Mouse (Mus musculus) adipocyte (in vitro differentiated cells): ENCODE data around the gene Efna5.

Experiments
- DNase-seq: peaks from one replicate; pipeline ENCODE4 v3.0.0-alpha.2; 2016; ENCODE audit warnings: low spot score

The Efna5 gene

GRCm38 (mm10) chr17:62787855-62788254, 93.3 kb downstream of the Efna5 start:
- DNase-seq: no peak

DNA sequence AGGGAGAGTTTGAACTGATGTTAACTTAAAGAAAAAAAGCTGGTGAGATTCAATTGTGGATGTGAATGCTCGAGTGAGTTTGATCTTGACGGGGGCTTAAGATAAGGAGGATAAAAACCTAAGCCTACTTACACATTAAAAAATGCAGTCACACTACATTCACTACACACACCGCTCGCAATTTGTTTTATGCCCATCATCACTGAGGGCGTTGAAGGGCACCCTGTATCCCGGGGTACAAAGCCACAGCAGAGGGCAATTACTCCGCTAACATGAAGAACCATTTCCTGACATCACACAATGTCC, 94.6 kb downstream of the Efna5 start:
- DNase-seq: no peak

DNA sequence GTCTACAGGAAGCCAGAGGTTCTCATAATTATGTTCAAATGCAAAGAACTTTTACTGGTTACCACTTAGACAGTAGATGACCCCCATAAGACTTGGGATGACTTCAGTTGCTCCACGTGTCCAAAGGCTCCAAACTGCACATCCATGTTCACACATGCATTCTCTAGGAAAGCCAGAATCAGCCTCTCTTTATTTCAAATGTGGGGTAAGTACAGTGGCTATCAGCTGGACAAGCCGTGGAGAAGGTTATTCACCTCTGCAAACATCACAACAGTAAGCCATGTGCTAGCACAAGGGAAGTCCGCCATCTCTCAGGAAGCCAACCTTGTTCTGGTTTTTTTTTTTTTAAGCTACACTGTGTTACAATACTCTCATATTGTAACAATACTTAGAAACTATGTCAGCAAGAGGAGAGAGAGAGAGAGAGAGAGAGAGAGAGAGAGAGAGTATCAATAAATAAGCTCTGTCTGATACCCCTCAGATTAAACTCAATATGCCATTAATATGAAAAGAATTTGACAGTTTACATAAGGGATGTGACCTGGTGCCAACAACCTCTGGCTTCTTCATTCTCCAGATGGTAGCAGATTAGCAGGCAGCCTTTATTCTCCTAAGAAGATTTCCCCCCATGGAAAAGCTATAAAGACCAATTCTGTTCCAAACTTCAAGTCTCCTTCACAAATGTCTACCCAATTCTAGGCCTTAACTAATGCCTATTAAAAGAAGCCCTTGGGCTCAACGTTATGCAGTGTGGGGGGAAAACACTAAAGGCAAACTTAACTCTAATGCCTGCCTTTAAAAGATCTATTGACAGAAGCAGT, 95.1 kb downstream of the Efna5 start:
- no peak for DNase-seq

DNA sequence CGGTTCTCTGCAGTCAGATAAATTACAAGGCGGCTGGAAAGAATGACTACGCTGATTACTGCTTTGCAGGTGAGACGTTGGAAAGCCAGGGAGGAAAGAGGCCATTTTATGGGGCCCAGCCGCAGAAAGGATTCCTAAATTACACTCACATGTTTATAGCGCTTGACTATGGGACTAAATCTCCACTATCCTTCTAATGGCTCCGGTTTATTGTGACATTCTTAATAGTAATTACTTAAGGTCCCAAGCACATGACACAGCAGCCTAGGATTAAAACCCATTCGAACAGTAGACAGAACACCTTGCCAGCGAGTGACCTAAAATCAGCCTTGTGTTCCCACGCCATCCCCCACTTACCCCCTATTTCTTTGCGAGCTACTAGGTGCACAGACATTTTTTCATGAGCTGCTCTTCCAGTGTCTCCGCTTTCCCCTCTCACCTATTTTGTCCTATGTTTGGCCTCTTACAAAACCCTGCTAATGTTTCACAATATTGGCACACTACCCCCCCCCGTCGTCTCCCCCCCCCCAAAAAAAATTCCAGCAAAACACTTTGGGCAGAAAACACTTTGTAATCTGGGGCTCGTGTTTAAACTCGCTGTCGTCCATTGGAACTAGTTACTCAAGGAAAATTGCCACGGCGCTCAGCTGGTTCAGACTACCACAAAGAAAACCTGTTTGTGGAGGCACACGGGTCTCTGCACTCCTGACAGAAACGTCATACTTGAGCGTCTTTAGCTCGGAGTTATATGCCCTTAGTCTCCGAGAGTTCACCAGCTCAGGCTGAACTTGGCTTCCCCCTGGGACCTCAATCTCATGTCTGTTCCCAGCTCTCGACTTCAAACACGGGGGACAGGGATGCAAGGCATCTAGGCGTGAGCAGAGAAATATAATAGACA, 96.6 kb downstream of the Efna5 start:
- DNase-seq: no peak

DNA sequence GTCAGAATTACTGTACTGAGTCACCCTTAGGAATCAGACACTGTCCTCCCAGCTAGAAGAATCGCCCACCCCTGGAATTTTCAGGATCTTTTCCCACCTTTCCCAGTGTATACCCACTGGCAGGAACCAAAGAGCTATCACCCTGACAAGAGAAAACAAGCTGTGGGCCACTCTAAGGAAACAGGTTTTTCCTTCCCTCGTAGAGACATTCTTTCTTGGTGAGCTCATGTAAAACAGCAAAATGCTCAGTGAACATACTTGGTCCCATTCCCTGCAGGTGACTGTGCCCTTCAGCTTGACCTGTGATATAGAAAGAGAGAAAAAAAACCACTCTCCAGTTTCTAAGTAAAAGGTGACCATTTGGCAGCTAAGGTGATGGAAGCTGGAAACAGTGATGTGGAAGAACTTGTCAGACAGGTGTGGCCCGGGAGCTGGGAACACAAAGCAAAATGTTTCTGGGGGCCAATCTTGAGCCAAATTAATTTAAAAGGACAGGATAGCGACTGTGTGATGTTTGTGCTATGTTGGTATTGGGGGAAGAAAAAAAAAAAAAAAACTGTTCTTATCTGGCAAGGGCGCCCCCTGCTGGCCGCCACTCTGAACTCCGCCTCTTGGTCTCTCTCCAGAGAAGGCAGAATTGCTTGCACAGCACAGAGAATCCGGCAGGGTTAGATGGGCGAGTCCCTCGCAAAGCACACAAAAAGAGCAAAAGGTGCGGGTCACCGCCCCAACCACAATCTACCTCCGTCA, 97.4 kb downstream of the Efna5 start:
- DNase-seq: peak; percentile 59

GRCm38 (mm10) chr17:62782826-62783404, 98.2 kb downstream of the Efna5 start:
- no peak for DNase-seq

GRCm38 (mm10) chr17:62781120-62781519, 100.0 kb downstream of the Efna5 start:
- DNase-seq: no peak

DNA sequence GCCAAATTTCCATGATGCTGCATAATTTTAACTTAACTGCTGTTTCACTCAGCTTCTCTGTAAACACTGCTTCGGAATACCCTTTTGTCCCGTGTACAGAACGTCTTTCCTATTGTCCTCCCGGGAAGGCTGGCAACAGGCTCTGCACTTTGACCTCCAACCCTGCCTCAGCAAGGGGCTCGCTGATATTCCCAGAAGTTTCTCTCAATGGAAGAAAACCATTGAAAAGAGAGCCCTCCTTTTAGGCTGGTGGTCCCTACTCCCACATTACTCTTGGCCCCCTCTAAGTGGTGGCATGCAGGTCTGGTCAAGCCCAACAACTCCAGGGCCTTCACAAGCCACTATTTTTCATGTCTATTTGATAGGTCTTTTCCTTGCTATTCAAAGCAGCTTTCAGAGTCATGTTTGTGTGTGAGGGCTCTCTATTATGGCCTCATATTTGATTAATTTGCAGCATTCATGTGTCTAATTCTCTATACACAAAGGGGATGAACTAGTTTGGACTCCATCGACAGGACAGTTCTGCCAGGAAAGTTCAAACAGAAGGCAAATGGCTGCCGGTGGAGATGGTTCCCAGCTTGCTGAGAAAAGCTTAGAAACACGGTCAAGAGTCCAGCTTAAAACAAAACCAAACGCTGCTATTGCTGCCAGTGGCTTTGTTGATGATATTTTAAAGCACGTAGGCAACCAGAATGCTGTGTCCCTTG, 103.1 kb downstream of the Efna5 start:
- DNase-seq: no peak

DNA sequence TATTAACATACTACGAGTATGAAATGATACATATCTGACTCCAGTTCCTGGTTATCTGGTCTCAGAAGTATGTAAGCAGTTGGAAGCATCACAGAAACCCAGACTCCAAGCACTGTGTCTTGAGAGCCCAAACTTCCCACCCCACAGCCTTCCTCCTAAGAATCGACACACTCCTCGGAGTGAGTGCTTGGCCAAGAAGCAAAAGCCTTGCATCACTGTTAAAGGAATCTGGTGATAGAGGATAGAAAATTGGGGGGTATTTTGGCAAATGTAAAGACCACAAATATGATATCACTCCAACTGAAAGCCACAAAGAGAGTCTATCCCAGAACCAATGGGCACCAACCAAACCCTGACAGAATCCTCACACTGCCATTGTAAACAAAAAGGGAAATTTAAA, 104.4 kb downstream of the Efna5 start:
- DNase-seq: no peak

GRCm38 (mm10) chr17:62775976-62776375, 105.1 kb downstream of the Efna5 start:
- peak; percentile 82 for DNase-seq

- no peak for DNase-seq
Measured at GRCm38 (mm10) chr17:62775401-62775800, 105.7 kb downstream of the Efna5 start.

GRCm38 (mm10) chr17:62774749-62775148, 106.4 kb downstream of the Efna5 start:
- no peak for DNase-seq

- DNase-seq: no peak
Measured at GRCm38 (mm10) chr17:62766705-62767104, 114.4 kb downstream of the Efna5 start.

- no peak for DNase-seq
Measured at GRCm38 (mm10) chr17:62765165-62765564, 116.0 kb downstream of the Efna5 start.

GRCm38 (mm10) chr17:62756951-62757350, 124.2 kb downstream of the Efna5 start:
- no peak for DNase-seq

DNA sequence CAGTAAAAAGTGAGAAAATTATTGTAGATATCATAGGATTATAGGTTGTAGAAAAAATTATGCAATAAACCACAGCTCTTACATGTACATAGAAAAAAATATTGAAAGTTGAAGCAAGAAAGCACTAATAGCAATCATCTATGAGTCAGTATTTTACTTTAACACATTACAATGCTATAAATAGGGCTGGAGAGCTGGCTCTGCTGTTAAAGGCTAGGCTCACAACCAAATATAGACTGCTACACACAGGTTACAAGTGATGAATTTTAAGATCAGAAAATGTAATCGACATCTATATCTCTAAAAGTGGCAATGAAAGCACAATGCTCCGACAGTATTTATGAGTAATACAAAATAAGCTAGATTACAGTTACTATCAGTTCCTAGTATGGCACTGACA, 125.5 kb downstream of the Efna5 start:
- no peak for DNase-seq

DNA sequence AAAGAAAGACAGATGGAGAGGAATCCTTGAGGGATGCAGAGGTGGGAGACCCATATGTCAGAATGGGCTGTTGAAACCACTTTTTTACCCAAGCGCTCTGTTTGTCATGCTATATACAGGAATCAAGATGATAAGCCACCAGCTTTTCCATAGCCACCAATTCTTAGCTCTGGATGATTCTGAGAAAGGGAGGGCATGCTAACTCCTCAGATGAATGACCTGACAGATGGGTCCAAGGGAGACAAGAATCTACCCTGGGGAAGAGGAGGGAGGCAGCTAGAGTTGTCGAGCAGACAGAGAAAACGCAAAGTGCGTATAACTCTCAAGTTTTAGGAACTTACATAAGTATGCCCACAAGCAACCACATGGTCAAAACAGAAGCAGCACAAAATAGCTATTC, 126.5 kb downstream of the Efna5 start:
- no peak for DNase-seq

DNA sequence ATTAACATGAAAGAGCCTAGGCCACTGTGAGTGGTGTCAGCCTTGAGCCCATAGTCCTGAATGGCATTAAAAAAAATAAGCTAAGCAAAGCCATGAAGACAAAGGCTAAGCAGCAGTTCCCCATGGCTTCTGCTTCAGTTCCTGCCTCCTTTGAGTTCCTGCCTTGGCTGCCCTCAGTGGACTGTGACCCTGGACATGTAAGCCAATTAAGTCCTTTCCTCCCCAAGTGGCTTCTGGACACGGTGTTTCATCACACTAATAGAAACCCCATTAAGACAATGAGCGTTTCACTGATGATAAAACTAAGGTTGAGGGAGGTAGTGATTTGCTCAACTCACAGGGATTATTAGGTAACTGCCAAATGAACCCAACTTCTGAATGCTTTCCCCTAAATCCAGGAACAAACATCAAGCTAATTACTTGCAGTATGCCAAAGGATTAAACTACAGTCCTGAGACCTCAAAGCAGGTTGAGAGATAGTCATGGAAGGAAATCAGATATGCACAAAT, 128.7 kb downstream of the Efna5 start:
- no peak for DNase-seq

DNA sequence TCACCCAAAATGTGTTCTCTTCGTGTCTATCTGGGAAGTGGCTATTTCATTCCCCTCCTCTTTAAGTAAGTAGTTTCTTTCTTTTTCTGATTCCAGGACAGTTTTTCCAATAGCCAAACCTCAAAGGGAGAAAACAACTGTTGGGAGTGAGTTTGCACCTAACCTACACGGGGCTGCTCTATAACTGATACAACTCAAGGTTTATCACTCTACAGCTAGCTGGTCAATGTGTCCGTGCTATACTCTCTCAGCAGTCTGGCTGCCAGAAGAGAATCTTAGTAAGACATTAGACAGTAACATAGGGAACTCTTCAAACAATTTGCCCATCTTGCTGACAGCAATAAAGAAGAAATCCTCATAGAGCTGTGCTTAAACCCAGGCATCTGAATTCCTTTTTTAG, 130.5 kb downstream of the Efna5 start:
- no peak for DNase-seq

DNA sequence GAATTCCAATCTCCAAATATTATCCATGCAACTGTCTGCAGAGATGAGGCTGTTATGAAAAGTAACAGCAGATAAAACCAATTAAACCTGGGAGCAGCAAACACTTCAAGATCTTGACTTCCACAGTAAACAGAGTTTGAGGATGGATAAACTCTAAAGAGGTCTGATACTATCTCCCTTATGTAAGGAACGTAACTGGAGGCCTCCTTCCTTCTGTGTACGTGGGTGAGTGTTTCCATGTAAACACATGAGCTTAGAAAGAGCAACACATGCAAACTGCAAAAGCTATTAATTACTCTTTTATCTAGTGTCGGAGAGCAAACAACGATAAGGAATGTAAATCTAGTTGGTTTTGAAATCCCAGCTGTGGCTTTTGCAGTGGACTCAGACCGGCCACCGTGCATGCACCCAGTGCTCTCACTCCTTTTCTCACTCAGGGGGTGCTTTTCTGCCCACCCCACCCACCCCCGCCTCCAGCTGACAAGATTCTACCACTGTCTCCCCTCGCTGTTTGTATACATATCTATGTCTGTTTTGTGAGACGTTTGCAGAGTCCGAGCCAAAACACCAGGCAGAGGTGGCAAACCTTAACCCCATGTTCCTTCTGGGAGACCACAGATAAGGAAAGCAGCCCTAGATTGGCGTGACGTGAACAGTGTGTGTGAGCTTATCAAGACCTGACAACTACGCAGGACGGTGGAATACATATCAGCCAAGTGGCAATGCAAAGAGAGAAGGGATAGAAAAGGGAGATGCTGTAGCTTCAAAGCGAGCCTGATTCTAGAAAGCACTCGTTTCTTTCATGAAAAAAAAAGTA, 132.1 kb downstream of the Efna5 start:
- no peak for DNase-seq

DNA sequence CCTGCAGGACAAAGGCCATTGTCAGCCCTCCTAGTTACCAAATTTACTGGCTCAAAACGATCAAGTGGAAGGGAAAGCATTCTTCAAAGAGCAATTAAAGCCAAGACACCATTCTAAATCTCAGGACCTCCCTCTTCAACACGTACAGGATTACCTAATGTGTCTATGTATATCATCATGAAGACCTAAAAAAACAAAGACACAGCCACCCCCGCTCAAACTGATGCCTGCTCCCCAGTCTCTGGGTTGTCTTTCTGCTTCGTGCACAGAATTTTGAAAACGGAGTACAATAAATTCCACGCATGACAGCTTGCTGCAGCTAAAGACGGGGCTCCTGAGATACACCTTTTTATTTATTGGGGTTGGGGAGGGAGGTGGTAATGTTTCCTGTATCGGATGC, 133.7 kb downstream of the Efna5 start:
- no peak for DNase-seq
